Mouse (Mus musculus) lung, embryonic 16.5 days (tissue): Measurements from ENCODE around the gene Dtx3l. TPM values are rescaled to one million over a fixed set of nuclear protein-coding genes. Genes with fewer than 3 reads are reported as not detected.

Experiments used
- polyA plus RNA-seq: library from polyadenylated mRNA; unstranded; fragments of >200 nt; fragmentation: Nextera tagmentation; extraction: Ambion mirVana; gene quantifications from 2 replicates; pipeline ENCODE4 v1.2.1, GENCODE M21; 2015

The Dtx3l gene
- polyA plus RNA-seq, 1 experiment from 2014 or later: 7.0 TPM

Other genes starting within 250 kb of the Dtx3l start
- gene Dirc2, start 169.8 kb downstream of the Dtx3l start, polyA plus RNA-seq: 10.0 and 11.6 TPM in 2 replicates
- gene Hspbap1, start 168.8 kb downstream of the Dtx3l start, polyA plus RNA-seq: 12.1 and 13.3 TPM in 2 replicates
- gene Parp14, start 67.6 kb downstream of the Dtx3l start, polyA plus RNA-seq: 1.5 and 1.9 TPM in 2 replicates
- 8.8 and 11.1 TPM in 2 replicates for gene Parp9, start 681 bp downstream of the Dtx3l start, polyA plus RNA-seq
- gene Kpna1, start 39.6 kb upstream of the Dtx3l start, polyA plus RNA-seq: 29.5 and 34.8 TPM in 2 replicates
- gene Wdr5b, start 102.0 kb upstream of the Dtx3l start, polyA plus RNA-seq: 9.9 and 10.2 TPM in 2 replicates
- gene Fam162a, start 132.4 kb upstream of the Dtx3l start, polyA plus RNA-seq: 296 and 318 TPM in 2 replicates
- 72.9 and 78.4 TPM in 2 replicates for gene Ccdc58, start 132.5 kb upstream of the Dtx3l start, polyA plus RNA-seq
- gene Csta1, start 192.1 kb upstream of the Dtx3l start, polyA plus RNA-seq: 0.23 and 0.43 TPM in 2 replicates
- gene Stfa2l1, start 217.7 kb upstream of the Dtx3l start, polyA plus RNA-seq: 1.0 and 1.3 TPM in 2 replicates
- 3.0 and 6.3 TPM in 2 replicates for gene Gm5483, start 245.1 kb upstream of the Dtx3l start, polyA plus RNA-seq